Mouse (Mus musculus) midbrain, embryonic 14.5 days (tissue): ENCODE measurements around the gene Nox3. TPM values are rescaled to one million over a fixed set of nuclear protein-coding genes. Genes with fewer than 3 reads are reported as not detected.

Experiments
- ATAC-seq: fragments of 200-750 bp; cut with Nextera tagmentation; 2 replicates; pipeline ENCODE4 v1.8.0; 2017; ENCODE audit warnings: moderate number of reproducible peaks, moderate library complexity; ENCODE audit not compliant: low FRiP score, low TSS enrichment
- DNase-seq: peaks from one replicate; pipeline ENCODE4 v3.0.0-alpha.2; 2015
- H3K27ac ChIP-seq: fragments of 300-500 bp; sonication (generic); replicated peaks from 2 replicates; pipeline ENCODE4 v1.5.1; 2014; ENCODE audit warnings: mild to moderate bottlenecking, low read depth, low read length, moderate library complexity
- H3K27me3 ChIP-seq: fragments of 300-500 bp; sonication (generic); 2 replicates; pipeline ENCODE4 v1.6.1; 2014; ENCODE audit warnings: low read length, control low read depth, mixed read lengths; ENCODE audit not compliant: control insufficient read depth, insufficient read depth
- H3K36me3 ChIP-seq: fragments of 300-500 bp; sonication (generic); 2 replicates; pipeline ENCODE4 v1.6.1; 2014; ENCODE audit warnings: low read length, control low read depth; ENCODE audit not compliant: control insufficient read depth, insufficient read depth
- H3K4me1 ChIP-seq: fragments of 300-500 bp; sonication (generic); 2 replicates; pipeline ENCODE4 v1.6.1; 2014; ENCODE audit warnings: mild to moderate bottlenecking, antibody characterized with exemption, low read length, control low read depth; ENCODE audit not compliant: control insufficient read depth, insufficient read depth
- H3K4me2 ChIP-seq: fragments of 300-500 bp; sonication (generic); 2 replicates; pipeline ENCODE4 v1.6.1; 2014; ENCODE audit warnings: mild to moderate bottlenecking, low read length, moderate library complexity
- H3K4me3 ChIP-seq: fragments of 300-500 bp; sonication (generic); replicated peaks from 2 replicates; pipeline ENCODE4 v1.5.1; 2014; ENCODE audit warnings: low read depth, low read length
- H3K9ac ChIP-seq: fragments of 300-500 bp; sonication (generic); replicated peaks from 2 replicates; pipeline ENCODE4 v1.6.1; 2014; ENCODE audit warnings: mild to moderate bottlenecking, low read length, moderate library complexity
- H3K9me3 ChIP-seq: fragments of 300-500 bp; sonication (generic); 2 replicates; pipeline ENCODE4 v1.6.1; 2016; ENCODE audit warnings: low read length, control low read depth, mixed read lengths; ENCODE audit not compliant: control insufficient read depth
- WGBS: fragments of 180-500 bp; shearing (Covaris S2); extraction: QIAGEN DNeasy Blood & Tissue Kit; methylation state at CpG from one replicate; pipeline ENCODE4 v1.1.7; 2014; 5-methylcytosine and 5-hydroxymethylcytosine counted together
- polyA plus RNA-seq: library from polyadenylated mRNA; unstranded; fragments of >200 nt; fragmentation: Nextera tagmentation; extraction: Ambion mirVana; gene quantifications from 2 replicates; pipeline ENCODE4 v1.2.1, GENCODE M21; 2014

Gene Nox3
- polyA plus RNA-seq, 1 experiment from 2014 or later, result not detected

DNA sequence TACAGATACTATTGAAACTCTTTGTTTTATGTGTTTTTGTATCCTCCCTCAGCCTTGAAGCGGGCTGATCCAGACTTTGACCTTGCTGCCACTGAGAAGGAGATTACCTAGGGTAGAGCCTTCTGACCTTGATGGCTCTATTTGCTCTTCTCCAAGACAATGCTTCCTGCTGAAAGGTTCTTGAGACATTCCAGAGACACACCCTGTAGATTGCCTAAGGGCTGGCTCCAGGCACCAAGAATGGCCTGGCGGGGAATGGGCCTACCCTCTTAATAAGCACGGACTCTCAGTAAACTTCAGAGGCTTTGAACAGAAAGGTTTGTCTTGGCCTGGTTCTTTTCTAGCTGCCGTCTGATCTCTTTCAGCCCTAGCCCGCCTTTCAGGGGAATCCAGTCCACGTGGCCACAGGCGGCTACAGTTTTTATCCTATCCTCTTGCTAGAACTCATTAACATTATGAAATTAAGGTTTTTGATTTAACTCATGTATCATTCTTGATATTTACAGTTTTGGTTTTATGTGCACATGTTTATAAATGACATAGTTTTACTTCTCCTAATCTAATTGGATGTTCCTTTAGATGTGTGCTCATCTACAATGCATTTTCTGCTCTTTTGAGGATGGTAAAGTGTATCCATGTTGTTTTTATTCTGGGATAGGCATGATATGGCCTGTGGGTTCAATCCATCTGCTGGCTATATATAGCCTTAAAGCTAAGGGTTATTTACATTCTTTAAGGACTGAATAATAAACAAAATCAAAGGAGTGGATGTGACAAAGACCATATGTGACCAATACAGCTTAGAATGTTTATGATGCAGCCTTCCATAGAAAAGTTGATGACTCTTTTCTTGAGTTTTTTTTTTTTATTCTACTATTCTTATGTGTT, 79.5 kb downstream of the Nox3 start:
- WGBS, result 48% methylated on average over 7 of the region's 7 CpGs
- H3K4me1 ChIP-seq, result peaks cover 6% of the 10 kb centered on the region; the same call in 1 of the 2 replicates
- DNase-seq (no peak), ATAC-seq (no peak)
- H3K27me3 ChIP-seq, result no peaks in the 10 kb centered on the region
- H3K9ac ChIP-seq, result no peak overlapping the region
- H3K4me3 ChIP-seq, result no peak overlapping the region
- H3K36me3 ChIP-seq, result no peaks in the 10 kb centered on the region
- H3K9me3 ChIP-seq, result no peaks in the 10 kb centered on the region
- no peak overlapping the region for H3K4me2 ChIP-seq
- no peak overlapping the region for H3K27ac ChIP-seq

- H3K9me3 ChIP-seq, result no peaks in the 10 kb centered on the region
- ATAC-seq, result no peak
- 90% methylated on average over 1 of the region's 1 CpGs for WGBS
- DNase-seq, result no peak
- H3K4me1 ChIP-seq, result peaks cover 8% of the 10 kb centered on the region; the same call in 1 of the 2 replicates
- no peak overlapping the region for H3K9ac ChIP-seq
- H3K36me3 ChIP-seq, result no peaks in the 10 kb centered on the region
- no peak overlapping the region for H3K4me3 ChIP-seq
- no peaks in the 10 kb centered on the region for H3K27me3 ChIP-seq
- no peak overlapping the region for H3K27ac ChIP-seq
- H3K4me2 ChIP-seq, result no peak overlapping the region
Observed at GRCm38 (mm10) chr17:3615553-3615952, 80.5 kb downstream of the Nox3 start.

DNA sequence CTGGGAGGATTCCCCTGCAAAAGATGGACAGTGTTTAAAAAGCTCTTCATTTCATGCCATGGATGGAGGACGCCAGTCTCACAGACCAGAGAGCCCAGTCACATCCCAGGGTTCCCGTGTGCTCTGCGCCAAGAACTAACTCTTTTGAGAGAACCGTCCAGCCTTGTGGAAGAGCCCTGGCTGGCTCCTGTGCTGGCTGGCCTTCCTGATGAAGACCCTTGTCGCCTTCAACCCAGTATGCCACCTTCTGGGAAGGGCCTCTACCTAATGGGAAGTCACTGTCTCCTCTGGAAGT, 84.3 kb downstream of the Nox3 start:
- H3K4me3 ChIP-seq, result no peak overlapping the region
- no peaks in the 10 kb centered on the region for H3K9me3 ChIP-seq
- 81% methylated on average over 5 of the region's 5 CpGs for WGBS
- no peaks in the 10 kb centered on the region for H3K27me3 ChIP-seq
- peaks cover 13% of the 10 kb centered on the region for H3K4me1 ChIP-seq
- H3K36me3 ChIP-seq, result no peaks in the 10 kb centered on the region
- H3K27ac ChIP-seq, result peak overlapping the region; percentile 87
- ATAC-seq (no peak), DNase-seq (no peak)
- peak overlapping the region; percentile 52 for H3K4me2 ChIP-seq
- no peak overlapping the region for H3K9ac ChIP-seq

- Histone ChIP-seq H3K4me3 (peak overlapping the region; percentile 30), H3K9me3 (no peaks in the 10 kb centered on the region), H3K27me3 (no peaks in the 10 kb centered on the region), H3K36me3 (no peaks in the 10 kb centered on the region), H3K4me2 (peak overlapping the region; percentile 52), H3K27ac (peak overlapping the region; percentile 87), H3K9ac (peak overlapping the region; percentile 58), H3K4me1 (peaks cover 13% of the 10 kb centered on the region)
- 10% methylated on average over 21 of the region's 21 CpGs for WGBS
- DNase-seq, result peak; percentile 83
- ATAC-seq, result peak; percentile 80; the same call in 1 of the 2 replicates
Observed at GRCm38 (mm10) chr17:3610928-3611780, 84.9 kb downstream of the Nox3 start.

GRCm38 (mm10) chr17:3610307-3610754, 85.7 kb downstream of the Nox3 start:
- WGBS, result 43% methylated on average over 7 of the region's 7 CpGs
- Histone ChIP-seq H3K4me1 (peaks cover 13% of the 10 kb centered on the region), H3K4me3 (peak overlapping the region; percentile 30), H3K27me3 (no peaks in the 10 kb centered on the region), H3K4me2 (peak overlapping the region; percentile 52), H3K36me3 (no peaks in the 10 kb centered on the region), H3K9me3 (no peaks in the 10 kb centered on the region), H3K9ac (peak overlapping the region; percentile 58), H3K27ac (peak overlapping the region; percentile 87)
- DNase-seq, result peak; percentile 56
- ATAC-seq, result no peak

DNA sequence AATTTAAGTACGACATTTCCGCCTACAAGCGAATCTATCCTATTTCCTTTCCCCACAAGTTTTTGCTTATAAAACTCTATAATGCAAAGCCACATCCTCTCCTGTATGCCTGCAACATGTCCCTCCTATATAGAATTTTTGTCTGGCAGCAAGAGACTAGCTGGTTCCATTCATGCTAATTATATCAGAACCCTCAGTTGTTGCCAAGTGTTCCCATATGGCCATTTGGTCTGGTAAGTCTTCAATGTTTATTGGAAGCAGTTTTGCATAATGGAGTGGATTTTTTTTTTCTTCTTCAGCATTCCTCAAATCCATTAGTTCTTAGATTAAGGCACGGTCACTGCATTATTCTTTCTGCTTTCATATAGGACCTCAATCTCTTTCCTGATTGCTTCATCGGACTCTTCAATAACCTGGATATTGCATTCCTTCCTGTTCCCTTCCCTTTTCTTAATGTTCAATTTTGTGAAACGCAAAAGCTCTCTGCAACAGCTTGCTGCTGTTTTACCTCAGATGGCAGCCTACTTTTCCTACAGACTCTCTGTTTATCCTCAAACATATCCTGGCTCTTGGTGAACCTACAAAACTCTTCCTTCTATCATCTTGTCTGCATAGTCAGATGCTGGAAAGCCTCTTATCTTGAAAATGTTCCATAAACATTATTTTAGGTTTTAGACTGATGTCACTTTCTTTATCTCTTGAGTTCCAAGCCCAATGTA, 92.9 kb downstream of the Nox3 start:
- Histone ChIP-seq H3K4me2 (no peak overlapping the region), H3K36me3 (no peaks in the 10 kb centered on the region), H3K27ac (no peak overlapping the region), H3K27me3 (no peaks in the 10 kb centered on the region), H3K4me3 (no peak overlapping the region), H3K4me1 (no peaks in the 10 kb centered on the region), H3K9ac (no peak overlapping the region), H3K9me3 (no peaks in the 10 kb centered on the region)
- ATAC-seq (no peak), DNase-seq (no peak)
- 93% methylated on average over 6 of the region's 6 CpGs for WGBS

GRCm38 (mm10) chr17:3598393-3598792, 97.7 kb downstream of the Nox3 start:
- no peak for DNase-seq
- Histone ChIP-seq H3K4me1 (no peaks in the 10 kb centered on the region), H3K36me3 (no peaks in the 10 kb centered on the region), H3K27ac (no peak overlapping the region), H3K9ac (no peak overlapping the region), H3K9me3 (no peaks in the 10 kb centered on the region), H3K4me2 (no peak overlapping the region), H3K4me3 (no peak overlapping the region), H3K27me3 (no peaks in the 10 kb centered on the region)
- no peak for ATAC-seq
- WGBS, result 83% methylated on average over 1 of the region's 1 CpGs

GRCm38 (mm10) chr17:3597866-3598265, 98.2 kb downstream of the Nox3 start:
- H3K36me3 ChIP-seq, result no peaks in the 10 kb centered on the region
- ATAC-seq, result no peak
- H3K4me3 ChIP-seq, result no peak overlapping the region
- DNase-seq, result no peak
- no peak overlapping the region for H3K9ac ChIP-seq
- 64% methylated on average over 1 of the region's 1 CpGs for WGBS
- H3K9me3 ChIP-seq, result no peaks in the 10 kb centered on the region
- H3K4me2 ChIP-seq, result no peak overlapping the region
- H3K27ac ChIP-seq, result no peak overlapping the region
- H3K27me3 ChIP-seq, result no peaks in the 10 kb centered on the region
- no peaks in the 10 kb centered on the region for H3K4me1 ChIP-seq
